Mouse (Mus musculus): Measurements from ENCODE around the gene Ccdc88c.

- TF ChIP-seq CTCF (IDR thresholded peaks at IDR 0.05; ENCODE audit: low read depth) (no peak), EP300 (optimal IDR thresholded peaks at IDR 0.05) (no peak)
These were observed 166.6 kb downstream of the Ccdc88c start for GRCm38 (mm10) chr12:100862272-100862671.

Data from stomach, postnatal 0 days (tissue).